Mouse (Mus musculus) ovary, postnatal 36 days (tissue): ENCODE measurements around the gene Vat1.
"Not testable (repeated sequence)": the region's sequence is repeated elsewhere in the genome, so short reads cannot be mapped to it uniquely, and the experiment has no call there.

Source experiments
- DNase-seq: peaks from one replicate; pipeline ENCODE4 v3.0.0; 2022; ENCODE audit warnings: low spot score, mixed read lengths

Gene Vat1

GRCm38 (mm10) chr11:101465869-101466551 lies at the start of gene Vat1:
Vat1 (minus strand) TSS chr11:101466230.
- peak; percentile 72 for DNase-seq

DNA sequence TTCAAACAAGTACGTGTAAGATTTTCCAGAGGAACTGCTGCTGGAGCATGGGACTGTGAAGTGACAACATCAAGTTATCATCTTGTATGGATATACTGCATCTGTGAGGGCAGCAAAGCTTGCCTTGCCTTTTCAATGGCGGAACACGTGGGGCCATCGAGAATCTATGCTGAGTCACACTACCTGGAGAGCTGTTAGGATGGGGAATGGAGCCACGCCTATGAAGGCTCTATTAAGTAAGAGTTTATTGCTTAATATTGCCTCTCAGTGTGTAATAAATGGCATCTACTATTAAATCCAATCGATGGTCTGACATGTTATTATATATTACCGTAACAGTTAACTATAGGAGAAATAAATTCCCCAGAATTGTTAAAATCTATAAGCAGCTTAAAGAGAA lies 41.1 kb upstream of the Vat1 start:
- DNase-seq: no peak

- DNase-seq: no peak
Measured at GRCm38 (mm10) chr11:101506269-101506780, 40.3 kb upstream of the Vat1 start.

DNA sequence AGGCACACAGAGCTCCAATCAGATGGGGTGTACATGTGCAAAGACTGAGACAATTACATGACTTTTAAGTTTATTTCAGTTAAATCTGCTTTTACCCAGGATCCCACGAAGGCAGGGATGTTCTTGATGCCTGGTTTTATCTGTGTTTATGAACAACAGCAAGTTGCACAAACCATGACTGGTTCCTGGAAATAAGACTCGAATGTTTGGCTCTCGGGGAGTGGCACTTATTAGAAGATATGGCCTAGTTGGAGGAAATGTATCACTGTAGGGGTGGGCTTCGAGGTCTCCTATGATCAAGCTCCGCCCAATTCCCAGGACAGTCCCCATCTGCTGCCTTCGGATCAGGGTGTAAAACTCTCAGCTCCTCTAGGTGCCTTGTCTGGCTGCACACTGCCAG lies 20.1 kb upstream of the Vat1 start:
- DNase-seq: no peak

DNA sequence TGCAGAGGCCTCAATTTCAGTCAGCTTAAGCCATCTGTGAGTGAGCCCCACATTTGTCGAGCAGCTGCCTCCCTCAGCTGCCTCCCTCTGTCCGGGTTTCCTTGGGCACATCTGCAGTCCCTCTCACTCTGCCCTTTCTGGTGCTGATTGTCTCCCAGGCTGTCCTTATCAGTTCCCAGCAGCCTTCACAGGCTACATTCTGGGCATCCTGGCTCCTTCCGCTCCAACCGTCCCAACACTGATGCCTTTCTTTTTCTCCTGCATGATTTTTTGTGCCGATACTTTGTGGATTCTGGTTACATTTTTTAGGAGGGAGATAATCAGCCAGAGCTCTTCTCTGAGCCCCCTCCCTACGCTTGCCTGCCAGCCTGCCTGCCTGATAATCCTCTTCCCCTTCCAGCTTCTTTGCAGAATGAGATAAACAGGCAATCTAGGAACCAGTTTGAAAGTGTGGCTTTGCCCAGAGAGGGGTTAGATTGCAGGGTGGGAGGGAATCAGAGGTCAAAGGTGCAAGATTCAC lies 19.5 kb upstream of the Vat1 start:
- DNase-seq: no peak

- no peak for DNase-seq
Measured at GRCm38 (mm10) chr11:101484814-101485213, 18.8 kb upstream of the Vat1 start.

DNA sequence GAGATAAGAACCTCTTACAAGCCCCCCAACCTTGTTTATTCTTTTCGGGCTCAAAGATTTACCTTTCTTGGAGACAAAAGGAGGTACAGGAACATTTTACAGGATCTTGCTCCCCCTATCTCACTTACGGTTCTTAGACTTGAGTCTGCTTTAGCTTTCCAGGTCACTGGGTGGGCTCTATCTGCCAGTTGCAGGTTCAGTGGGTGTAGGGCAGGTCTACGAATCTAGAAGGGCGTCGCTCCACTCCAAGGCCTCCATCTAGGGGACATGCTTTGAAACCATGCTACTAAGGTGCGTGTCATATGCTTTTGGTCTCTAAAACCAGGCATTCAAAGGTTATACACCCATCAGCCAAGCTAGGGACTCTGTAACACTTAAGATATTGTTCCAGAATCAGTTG lies 18.2 kb upstream of the Vat1 start:
- DNase-seq: no peak

GRCm38 (mm10) chr11:101483804-101484203 lies 17.8 kb upstream of the Vat1 start:
- DNase-seq: no peak

DNA sequence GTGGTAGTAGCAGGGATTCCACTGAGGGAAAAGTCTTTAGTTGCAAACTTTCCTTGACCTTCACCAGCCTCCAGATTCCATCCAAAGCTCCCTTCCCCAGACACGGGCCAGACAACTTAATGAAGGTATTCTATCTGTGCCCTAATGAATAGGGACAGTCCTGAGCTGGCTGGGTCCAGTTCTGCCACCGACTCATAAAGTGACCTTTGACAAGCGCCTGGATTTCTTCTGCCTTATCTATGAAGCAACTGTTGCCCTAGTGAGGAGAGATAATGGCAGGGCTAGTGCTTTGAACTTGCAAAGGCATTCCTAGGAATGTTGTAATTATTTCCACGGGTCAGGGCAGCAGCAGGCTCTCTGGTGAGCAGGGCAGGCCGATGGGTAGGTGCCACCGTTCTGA lies 14.9 kb upstream of the Vat1 start:
- no peak for DNase-seq

GRCm38 (mm10) chr11:101479171-101479635 lies 13.2 kb upstream of the Vat1 start:
- DNase-seq: no peak

DNA sequence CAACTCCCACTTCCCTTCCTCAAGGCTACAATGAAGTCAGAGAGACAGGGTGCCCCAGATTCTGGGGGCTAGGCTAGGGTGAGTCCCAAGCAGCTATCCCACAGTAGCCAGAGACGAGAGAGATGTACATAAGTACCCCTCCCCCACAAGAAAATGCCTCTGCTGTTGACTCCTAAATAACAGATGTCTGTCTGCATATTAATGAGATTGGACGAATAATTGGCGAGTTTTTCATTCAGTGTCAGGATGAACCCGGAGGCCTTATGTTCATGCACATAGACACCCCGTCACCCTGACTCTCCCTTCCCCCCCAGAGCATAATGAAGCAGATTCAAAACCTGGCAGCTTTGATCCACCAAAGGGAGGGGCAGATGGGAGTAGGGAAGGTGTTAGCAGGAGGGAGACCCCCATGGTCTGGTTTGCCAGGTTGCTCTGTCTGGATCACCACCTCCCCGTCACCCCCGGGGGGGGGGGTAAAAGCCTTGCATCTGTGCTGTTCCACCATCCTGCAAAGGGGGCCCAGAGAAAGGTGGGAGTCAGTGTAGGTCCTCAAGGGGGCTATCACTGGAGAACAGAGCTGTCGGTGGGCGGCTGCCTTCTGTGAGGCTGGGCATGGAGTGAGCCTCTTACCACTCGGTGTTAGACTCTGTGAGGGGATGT lies 11.7 kb upstream of the Vat1 start:
- DNase-seq: no peak

- no peak for DNase-seq
Measured at GRCm38 (mm10) chr11:101477194-101477551, 11.1 kb upstream of the Vat1 start.

GRCm38 (mm10) chr11:101476361-101476760 lies 10.3 kb upstream of the Vat1 start:
- not testable (repeated sequence) for DNase-seq

- no peak for DNase-seq
Measured at GRCm38 (mm10) chr11:101474298-101474697, 8.3 kb upstream of the Vat1 start.

DNA sequence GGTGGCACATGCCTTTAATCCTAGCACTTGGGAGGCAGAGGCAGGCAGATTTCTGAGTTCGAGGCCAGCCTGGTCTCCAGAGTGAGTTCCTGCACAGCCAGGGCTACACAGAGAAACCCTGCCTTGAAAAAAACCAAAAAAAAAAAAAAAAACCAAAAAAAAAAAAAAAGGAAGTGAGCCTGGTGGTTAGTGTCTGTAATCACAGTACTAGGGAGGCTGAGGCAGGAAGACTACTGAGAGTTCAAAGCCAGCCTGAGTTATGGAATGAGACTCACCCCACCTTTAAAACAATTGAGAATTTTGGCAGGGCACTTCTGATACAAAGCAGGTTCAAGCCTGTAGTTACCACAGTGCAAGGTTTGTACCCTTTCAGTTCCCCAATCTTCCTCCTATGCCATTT lies 7.7 kb upstream of the Vat1 start:
- DNase-seq: not testable (repeated sequence)

DNA sequence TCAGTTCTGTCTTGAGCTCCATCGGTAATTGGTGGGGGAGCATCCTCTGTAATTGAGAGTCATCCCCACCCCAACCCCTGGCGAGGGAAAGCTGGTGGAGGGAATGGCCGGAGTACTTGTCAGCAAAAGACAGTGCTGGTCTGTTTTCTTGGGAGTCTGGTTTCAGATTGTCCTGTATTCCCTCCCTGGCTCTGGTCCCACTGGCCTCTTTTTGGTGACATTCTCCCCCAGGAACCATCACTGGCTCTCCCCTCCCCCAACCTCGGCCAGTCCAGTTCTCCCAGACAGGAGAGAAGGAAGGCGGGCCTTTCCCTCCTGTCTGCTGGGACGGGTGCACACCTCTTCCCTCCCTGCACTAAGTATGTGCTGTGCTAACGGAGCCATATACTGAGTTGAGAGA lies 6.3 kb upstream of the Vat1 start:
- no peak for DNase-seq

- DNase-seq: no peak
Measured at GRCm38 (mm10) chr11:101471926-101472325, 5.9 kb upstream of the Vat1 start.

DNA sequence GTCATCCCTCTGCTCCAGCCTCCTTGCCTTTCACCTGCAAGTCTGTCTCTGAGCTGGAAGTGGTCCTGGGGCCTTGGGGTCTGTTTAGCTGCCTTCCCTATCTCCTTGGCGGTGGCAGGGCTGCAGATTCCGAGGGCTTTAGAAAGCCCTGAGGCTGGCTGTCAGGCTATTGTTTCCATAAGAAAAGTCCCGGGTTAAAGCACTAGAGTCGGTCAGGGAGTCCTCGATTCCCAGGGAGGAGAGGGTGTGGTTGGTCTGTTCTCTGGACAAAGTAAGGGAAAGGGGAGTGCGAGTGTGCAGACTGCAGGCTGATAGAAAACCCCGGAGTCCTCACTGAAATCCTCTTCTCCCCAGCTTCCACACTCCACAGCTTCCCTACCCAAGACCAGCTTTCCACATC lies 4.2 kb upstream of the Vat1 start:
- DNase-seq: no peak

- DNase-seq: no peak
Measured at GRCm38 (mm10) chr11:101469155-101469554, 3.1 kb upstream of the Vat1 start.

DNA sequence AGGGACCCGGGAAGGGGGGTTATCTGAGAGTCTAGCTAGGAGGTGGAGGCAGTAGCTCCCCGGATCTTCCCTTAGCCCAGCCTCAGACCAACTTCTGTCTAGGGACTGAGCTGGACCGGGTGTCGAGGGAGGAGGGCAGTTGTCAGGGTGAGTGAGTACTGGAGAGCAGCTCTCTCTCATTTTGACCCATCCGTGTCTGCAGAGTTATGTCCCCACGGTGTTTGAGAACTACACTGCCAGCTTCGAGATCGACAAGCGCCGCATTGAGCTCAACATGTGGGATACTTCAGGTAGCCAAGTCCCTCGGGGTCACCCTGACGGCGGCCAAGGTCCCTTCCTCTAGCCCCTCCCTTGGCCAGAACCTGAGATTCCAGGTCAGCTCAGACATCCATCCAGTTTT lies 2.7 kb upstream of the Vat1 start:
- DNase-seq: no peak

- no peak for DNase-seq
Measured at GRCm38 (mm10) chr11:101468263-101468688, 2.2 kb upstream of the Vat1 start.

DNA sequence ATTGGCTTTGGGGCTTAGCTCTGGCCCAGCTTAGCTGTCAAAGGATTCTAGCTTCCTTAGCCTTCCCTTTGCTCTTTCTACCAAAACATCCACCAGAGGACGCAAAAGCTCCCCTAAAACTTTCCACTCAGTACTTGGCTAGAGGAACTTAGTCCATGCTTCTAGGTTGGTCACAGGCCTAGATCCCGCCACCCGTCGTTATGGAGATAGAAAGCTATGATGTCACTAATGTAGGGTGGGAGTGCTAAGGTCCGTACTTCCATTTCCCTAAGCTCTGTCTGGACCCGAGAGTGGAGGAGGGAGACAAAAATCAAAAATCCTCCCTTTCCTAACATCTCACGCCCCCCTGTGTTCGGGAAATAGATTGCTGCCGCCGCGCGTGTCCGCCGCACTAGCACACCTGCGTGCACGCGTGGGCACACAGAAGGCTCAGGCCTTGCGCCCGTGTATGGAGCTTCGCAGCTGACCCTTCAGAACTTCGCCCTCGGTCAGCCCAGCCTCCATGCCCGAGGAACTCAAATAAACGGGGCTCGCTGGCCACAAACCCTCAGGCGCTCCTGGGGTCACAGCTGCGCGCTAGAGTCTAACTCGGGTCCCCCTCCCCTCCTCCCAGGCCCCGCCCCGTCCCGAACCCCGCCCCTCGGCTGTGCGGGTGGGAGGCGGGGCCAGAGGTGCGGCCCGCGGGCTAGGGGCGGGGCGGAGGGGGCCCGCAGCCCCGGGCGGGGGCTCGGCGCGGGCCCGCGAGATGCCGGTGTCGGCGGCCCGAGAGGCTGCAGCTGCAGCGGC lies 1.6 kb upstream of the Vat1 start:
- peak; percentile 81 for DNase-seq

- DNase-seq: not testable (repeated sequence)
Measured at GRCm38 (mm10) chr11:101466552-101466950, 521 bp upstream of the Vat1 start.
